Mouse (Mus musculus) lung, adult 2 months (tissue): ENCODE measurements around the gene Dbp.

Source experiments
- CTCF ChIP-seq: fragments of 200-500 bp; IDR thresholded peaks from 2 replicates; pipeline ENCODE4 v1.5.1; 2011; ENCODE audit warnings: mild to moderate bottlenecking, low read length, control low read depth; ENCODE audit not compliant: insufficient read depth
- POLR2A ChIP-seq: fragments of 200-500 bp; IDR thresholded peaks from 2 replicates; pipeline ENCODE4 v1.6.1; 2011; ENCODE audit warnings: low read depth, mild to moderate bottlenecking, control low read depth, low read length, borderline replicate concordance; ENCODE audit errors: extremely low read depth

GRCm38 (mm10) chr7:45725713-45726112 lies 20.8 kb downstream of the Dbp start, which contains the start of gene Spaca4:
- TF ChIP-seq CTCF (no peak), POLR2A (no peak)
